Mouse (Mus musculus) forebrain, embryonic 10.5 days (tissue): ENCODE data around the gene Wwp2. TPM values are rescaled to one million over a fixed set of nuclear protein-coding genes. Genes with fewer than 3 reads are reported as not detected.
A peak's percentile ranks its signal among the peaks of the same experiment; 100 is the strongest.

Experiments used
- DNase-seq: peaks from one replicate; pipeline ENCODE4 v3.0.0-alpha.2; 2017; ENCODE audit warnings: low spot score; ENCODE audit errors: extremely low spot score
- H3K27ac ChIP-seq: fragments of 300-500 bp; sonication (generic); 2 replicates; pipeline ENCODE4 v1.5.1; 2016; ENCODE audit warnings: mild to moderate bottlenecking
- H3K27me3 ChIP-seq: fragments of 300-500 bp; sonication (generic); 2 replicates; pipeline ENCODE4 v1.6.1; 2016; ENCODE audit warnings: mild to moderate bottlenecking; ENCODE audit not compliant: poor library complexity, severe bottlenecking
- H3K36me3 ChIP-seq: fragments of 300-500 bp; sonication (generic); replicated peaks from 2 replicates; pipeline ENCODE4 v1.6.1; 2016; ENCODE audit warnings: mild to moderate bottlenecking, moderate library complexity
- H3K4me1 ChIP-seq: fragments of 300-500 bp; sonication (generic); 2 replicates; pipeline ENCODE4 v1.6.1; 2016
- H3K4me3 ChIP-seq: fragments of 300-500 bp; sonication (generic); 2 replicates; pipeline ENCODE4 v1.5.1; 2016; ENCODE audit warnings: mild to moderate bottlenecking, moderate library complexity
- H3K9me3 ChIP-seq: fragments of 300-500 bp; sonication (generic); 2 replicates; pipeline ENCODE4 v1.6.1; 2016; ENCODE audit warnings: mild to moderate bottlenecking, moderate library complexity
- WGBS: fragments of 180-500 bp; shearing (Covaris S2); methylation state at CpG from one replicate; pipeline ENCODE4 v1.1.7; 2016; 5-methylcytosine and 5-hydroxymethylcytosine counted together
- polyA plus RNA-seq: library from polyadenylated mRNA; unstranded; fragments of >200 nt; fragmentation: Nextera tagmentation; extraction: Ambion mirVana; gene quantifications from 2 replicates; pipeline ENCODE4 v1.2.1, GENCODE M21; 2016

Wwp2 gene
- polyA plus RNA-seq: 56.8 and 57.9 TPM in 2 replicates

- under 1% methylated on average over 60 of the region's 81 CpGs for WGBS
- Histone ChIP-seq H3K4me3 (peak within 1 kb of the TSS; percentile 90), H3K4me1 (peaks cover 18% of the 10 kb centered on the region), H3K27ac (peak within 1 kb of the TSS; percentile 93), H3K27me3 (no peaks in the 10 kb centered on the region), H3K36me3 (peaks cover 2% of the 10 kb centered on the region; the same call in 1 of the 2 replicates), H3K9me3 (no peaks in the 10 kb centered on the region)
- DNase-seq: peak; percentile 83
These were observed at the start of gene Wwp2 for GRCm38 (mm10) chr8:107435962-107436831. Gene Wwp2 (plus strand): TSS chr8:107436365.

- WGBS: 32% methylated on average over 3 of the region's 3 CpGs
- no peaks in the 10 kb centered on the region for H3K9me3 ChIP-seq
- no peaks in the 10 kb centered on the region for H3K4me1 ChIP-seq
- no peak overlapping the region for H3K4me3 ChIP-seq
- no peak for DNase-seq
- H3K27ac ChIP-seq: no peak overlapping the region
- H3K27me3 ChIP-seq: no peaks in the 10 kb centered on the region
- no peaks in the 10 kb centered on the region for H3K36me3 ChIP-seq
These were observed 49.5 kb upstream of the Wwp2 start for GRCm38 (mm10) chr8:107386642-107387041.

- Histone ChIP-seq H3K27me3 (no peaks in the 10 kb centered on the region), H3K36me3 (no peaks in the 10 kb centered on the region), H3K4me1 (no peaks in the 10 kb centered on the region), H3K9me3 (no peaks in the 10 kb centered on the region), H3K27ac (no peak overlapping the region), H3K4me3 (no peak overlapping the region)
- no peak for DNase-seq
- 70% methylated on average over 5 of the region's 5 CpGs for WGBS
These were observed 48.3 kb upstream of the Wwp2 start for GRCm38 (mm10) chr8:107387861-107388260.

GRCm38 (mm10) chr8:107389557-107389956, 46.6 kb upstream of the Wwp2 start:
- Histone ChIP-seq H3K9me3 (no peaks in the 10 kb centered on the region), H3K4me1 (no peaks in the 10 kb centered on the region), H3K27ac (no peak overlapping the region), H3K27me3 (no peaks in the 10 kb centered on the region), H3K4me3 (no peak overlapping the region), H3K36me3 (no peaks in the 10 kb centered on the region)
- no peak for DNase-seq
- WGBS: 94% methylated on average over 8 of the region's 8 CpGs

- Histone ChIP-seq H3K27ac (no peak overlapping the region), H3K9me3 (no peaks in the 10 kb centered on the region)
- no peak for DNase-seq
These were observed 45.6 kb upstream of the Wwp2 start for GRCm38 (mm10) chr8:107390476-107391135.

GRCm38 (mm10) chr8:107391136-107391516, 45.0 kb upstream of the Wwp2 start:
- H3K4me3 ChIP-seq: no peak overlapping the region
- no peak for DNase-seq
- no peak overlapping the region for H3K27ac ChIP-seq
- H3K36me3 ChIP-seq: no peaks in the 10 kb centered on the region
- no peaks in the 10 kb centered on the region for H3K9me3 ChIP-seq
- 77% methylated on average over 4 of the region's 4 CpGs for WGBS
- no peaks in the 10 kb centered on the region for H3K4me1 ChIP-seq
- no peaks in the 10 kb centered on the region for H3K27me3 ChIP-seq

More at GRCm38 (mm10) chr8:107390476-107391135, 45.6 kb upstream of the Wwp2 start:
- no peaks in the 10 kb centered on the region for H3K4me1 ChIP-seq
- no peaks in the 10 kb centered on the region for H3K27me3 ChIP-seq
- no peaks in the 10 kb centered on the region for H3K36me3 ChIP-seq
- WGBS: 92% methylated on average over 16 of the region's 16 CpGs
- H3K4me3 ChIP-seq: no peak overlapping the region

- H3K36me3 ChIP-seq: no peaks in the 10 kb centered on the region
These were observed 40.8 kb upstream of the Wwp2 start for GRCm38 (mm10) chr8:107395397-107395796.

GRCm38 (mm10) chr8:107396106-107396670, 40.0 kb upstream of the Wwp2 start:
- Histone ChIP-seq H3K4me3 (no peak overlapping the region), H3K36me3 (no peaks in the 10 kb centered on the region), H3K9me3 (no peaks in the 10 kb centered on the region), H3K27me3 (no peaks in the 10 kb centered on the region), H3K27ac (no peak overlapping the region), H3K4me1 (peaks cover 12% of the 10 kb centered on the region)
- WGBS: 86% methylated on average over 10 of the region's 10 CpGs
- no peak for DNase-seq

More at GRCm38 (mm10) chr8:107395397-107395796, 40.8 kb upstream of the Wwp2 start:
- H3K27me3 ChIP-seq: no peaks in the 10 kb centered on the region
- peaks cover 12% of the 10 kb centered on the region for H3K4me1 ChIP-seq
- no peak overlapping the region for H3K4me3 ChIP-seq
- DNase-seq: no peak
- no peaks in the 10 kb centered on the region for H3K9me3 ChIP-seq
- H3K27ac ChIP-seq: no peak overlapping the region

- Histone ChIP-seq H3K27ac (peak overlapping the region; percentile 57; the same call in 1 of the 2 replicates), H3K36me3 (no peaks in the 10 kb centered on the region), H3K4me1 (peaks cover 24% of the 10 kb centered on the region), H3K4me3 (no peak overlapping the region), H3K9me3 (no peaks in the 10 kb centered on the region), H3K27me3 (no peaks in the 10 kb centered on the region)
- 58% methylated on average over 12 of the region's 12 CpGs for WGBS
- DNase-seq: no peak
These were observed 38.5 kb upstream of the Wwp2 start for GRCm38 (mm10) chr8:107397665-107398064.

GRCm38 (mm10) chr8:107399495-107399894, 36.7 kb upstream of the Wwp2 start:
- Histone ChIP-seq H3K4me1 (peaks cover 37% of the 10 kb centered on the region), H3K27me3 (no peaks in the 10 kb centered on the region), H3K27ac (no peak overlapping the region; the same call in 1 of the 2 replicates), H3K36me3 (no peaks in the 10 kb centered on the region), H3K4me3 (no peak overlapping the region), H3K9me3 (no peaks in the 10 kb centered on the region)
- no peak for DNase-seq
- 51% methylated on average over 9 of the region's 9 CpGs for WGBS

- WGBS: 82% methylated on average over 5 of the region's 5 CpGs
- DNase-seq: no peak
- H3K4me1 ChIP-seq: peaks cover 39% of the 10 kb centered on the region
- H3K9me3 ChIP-seq: no peaks in the 10 kb centered on the region
- H3K36me3 ChIP-seq: 0 out of 2 replicates have a peak, but pooled peaks cover 3% of the 10 kb centered on the region
- H3K27me3 ChIP-seq: no peaks in the 10 kb centered on the region
- H3K4me3 ChIP-seq: no peak overlapping the region
- H3K27ac ChIP-seq: no peak overlapping the region
These were observed 34.3 kb upstream of the Wwp2 start for GRCm38 (mm10) chr8:107401866-107402265.

- H3K9me3 ChIP-seq: no peaks in the 10 kb centered on the region
- peaks cover 13% of the 10 kb centered on the region; the same call in 1 of the 2 replicates for H3K36me3 ChIP-seq
- peak within 1 kb of the TSS; percentile 49 for H3K4me3 ChIP-seq
- WGBS: 20% methylated on average over 22 of the region's 22 CpGs
- no peaks in the 10 kb centered on the region for H3K27me3 ChIP-seq
- H3K4me1 ChIP-seq: peaks cover 42% of the 10 kb centered on the region
- DNase-seq: peak; percentile 79
- peak within 1 kb of the TSS; percentile 78 for H3K27ac ChIP-seq
These were observed 33.0 kb upstream of the Wwp2 start, which contains the start of gene Nqo1 for GRCm38 (mm10) chr8:107403038-107403781. Gene Nqo1 (minus strand): TSS chr8:107403206.
